Mouse (Mus musculus) heart, adult 8-10 months (tissue): Measurements from ENCODE around the gene Lypd3. TPM values are rescaled to one million over a fixed set of nuclear protein-coding genes. Genes with fewer than 3 reads are reported as not detected.
A peak's percentile ranks its signal among the peaks of the same experiment; 100 is the strongest.
"Not testable (repeated sequence)": the region's sequence is repeated elsewhere in the genome, so short reads cannot be mapped to it uniquely, and the experiment has no call there.

Experiments
- DNase-seq: peaks from one replicate; pipeline ENCODE4 v3.0.0; 2022; ENCODE audit warnings: low spot score
- total RNA-seq, 4 experiments: library from RNA; stranded (reverse); gene quantifications; 2 replicates each; pipeline ENCODE4 v1.2.4; 2022

Lypd3 gene
- total RNA-seq, 4 experiments from 2014 or later, result not detected

DNA sequence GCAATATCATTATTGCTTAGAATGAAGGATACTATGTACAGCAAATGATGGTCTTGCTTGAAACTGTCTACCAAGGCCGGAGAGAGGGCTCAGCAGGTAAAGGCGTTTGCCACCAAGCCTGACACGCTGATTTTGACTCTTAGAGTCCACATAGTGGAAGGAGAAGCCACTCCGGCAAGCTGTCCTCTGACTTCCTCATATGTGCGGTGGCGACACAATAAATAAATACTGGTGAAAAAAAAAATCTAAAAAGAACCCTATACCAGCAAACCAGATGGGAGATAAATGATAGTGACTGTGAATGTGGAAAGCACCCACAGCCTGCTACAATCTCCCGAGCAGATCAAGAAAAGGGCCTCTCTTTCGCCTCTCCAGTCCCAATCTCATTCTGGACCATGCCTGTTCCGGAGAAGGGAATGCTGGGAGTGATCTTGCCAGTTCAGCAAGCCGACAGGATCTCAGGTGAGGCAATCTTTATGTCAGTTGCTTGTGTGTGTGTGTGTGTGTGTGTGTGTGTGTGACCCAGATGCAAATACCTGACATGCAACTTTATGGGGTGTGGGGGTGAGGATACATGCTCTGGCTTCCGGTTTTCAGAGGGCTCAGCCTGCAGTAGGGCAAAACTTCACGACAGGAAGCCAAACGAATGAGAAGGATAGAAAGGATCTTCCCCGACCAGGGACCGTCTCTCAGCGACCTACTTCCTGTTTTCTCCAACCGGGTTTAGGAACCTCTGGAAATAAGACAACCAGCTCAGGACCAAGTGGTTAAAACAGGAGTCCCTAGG is 25.0 kb downstream of the Lypd3 start:
- peak; percentile 5 for DNase-seq

- peak; percentile 46 for DNase-seq
Observed at GRCm38 (mm10) chr7:24662575-24662974, 26.2 kb downstream of the Lypd3 start.

DNA sequence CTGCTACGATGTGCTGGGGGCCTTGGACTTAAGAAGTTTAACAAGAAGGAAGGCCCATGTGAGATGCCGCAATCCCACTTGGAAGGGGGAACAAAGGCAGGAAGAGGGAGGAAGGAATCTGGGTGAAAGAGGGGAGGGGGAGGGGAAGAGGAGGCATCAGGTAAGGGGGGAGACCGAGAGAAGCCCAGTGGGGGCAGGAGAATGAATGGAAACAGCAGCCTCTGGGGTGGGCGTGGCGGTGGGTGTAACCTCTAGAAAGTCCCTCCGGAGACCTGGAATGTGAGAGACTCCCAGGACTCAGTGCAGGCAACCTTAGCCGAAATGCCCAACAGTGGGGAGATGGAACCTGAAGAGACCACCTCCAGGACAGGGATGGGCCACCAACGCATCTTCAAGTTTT is 28.0 kb downstream of the Lypd3 start:
- no peak for DNase-seq

DNA sequence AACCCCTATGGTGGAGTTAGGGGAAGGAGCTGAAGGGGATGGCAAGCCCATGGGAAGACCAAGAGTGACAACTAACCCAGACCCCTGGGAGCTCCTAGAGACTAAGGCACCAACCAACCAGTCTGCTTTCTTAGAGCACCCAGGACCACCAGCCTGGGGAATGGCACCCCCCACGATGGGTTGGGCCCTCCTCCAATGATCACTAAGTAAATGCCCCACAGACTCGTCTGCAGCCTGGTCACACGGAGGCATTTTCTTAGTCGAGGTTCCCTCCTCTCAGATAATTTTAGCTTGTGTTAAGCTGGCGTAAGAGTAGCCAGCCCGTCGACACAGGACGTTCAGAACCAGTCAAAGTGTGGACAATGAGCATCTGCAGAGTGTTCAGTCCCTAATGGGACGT is 28.6 kb downstream of the Lypd3 start:
- DNase-seq, result no peak

DNA sequence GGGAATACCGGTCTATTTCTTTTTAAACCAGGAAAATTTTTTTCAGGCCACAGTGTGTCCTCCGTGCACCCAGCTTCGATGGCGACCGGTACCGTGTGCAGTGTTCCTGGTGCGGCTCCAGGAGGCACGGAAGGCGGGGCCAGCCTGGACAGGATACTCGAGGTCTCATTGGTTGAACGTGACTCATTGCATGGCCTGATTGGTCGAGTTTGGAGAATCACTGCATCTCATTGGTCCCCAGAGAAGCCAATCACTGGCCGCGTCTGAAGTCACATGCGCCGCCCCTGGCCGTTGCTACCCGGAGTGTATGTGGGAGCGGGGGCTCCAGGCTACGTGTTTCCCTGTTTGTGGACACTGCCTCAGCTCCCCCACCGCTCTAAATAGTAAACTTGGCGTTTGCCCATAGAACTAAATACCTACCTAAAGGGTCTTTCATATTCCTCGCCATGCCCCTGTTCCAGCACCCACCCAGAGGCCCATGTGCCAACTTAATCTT is 35.6 kb downstream of the Lypd3 start:
- DNase-seq, result no peak

DNA sequence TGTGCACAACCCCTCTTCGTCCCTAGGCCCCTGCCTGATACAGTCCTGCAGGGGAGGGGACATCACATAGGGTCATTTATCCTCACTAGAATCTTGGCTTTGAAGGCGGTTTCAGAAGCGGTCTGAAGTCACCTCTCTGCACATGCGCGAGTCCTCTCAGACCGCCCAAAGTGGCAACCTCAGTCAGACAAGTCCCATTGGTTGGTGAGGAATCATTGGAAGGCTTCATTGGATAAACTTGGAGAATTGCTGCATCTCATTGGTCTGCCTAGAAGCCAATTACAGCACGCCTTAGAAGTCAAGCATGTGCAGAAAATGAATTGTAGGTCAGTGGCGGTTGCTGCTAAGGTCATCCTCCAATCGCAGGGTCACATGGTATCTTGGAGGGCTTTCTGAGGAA is 40.2 kb downstream of the Lypd3 start, which contains the start of gene Tex101:
Tex101 (minus strand) TSS at position 101 of the 400 bp plus-strand sequence.
- DNase-seq, result no peak

DNA sequence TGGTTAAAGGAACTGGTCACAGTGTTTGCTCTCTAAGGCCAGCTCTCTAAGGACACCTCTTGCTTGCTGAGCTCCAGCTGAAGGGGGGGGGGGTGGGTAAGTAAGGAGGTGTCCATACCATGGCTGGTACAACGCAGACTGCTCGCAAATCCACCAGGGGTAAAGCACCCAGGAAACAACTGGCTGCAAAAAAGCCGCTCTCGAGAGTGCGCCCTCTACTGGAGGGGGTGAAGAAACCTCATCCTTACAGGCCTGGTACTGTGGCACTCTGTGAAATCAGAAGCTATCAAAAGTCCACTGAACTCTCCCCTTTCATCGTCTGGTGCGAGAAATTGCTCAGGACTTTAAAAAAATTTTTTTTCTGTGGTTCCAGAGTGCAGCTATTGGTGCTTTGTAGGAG is 47.8 kb downstream of the Lypd3 start:
- not testable (repeated sequence) for DNase-seq

DNA sequence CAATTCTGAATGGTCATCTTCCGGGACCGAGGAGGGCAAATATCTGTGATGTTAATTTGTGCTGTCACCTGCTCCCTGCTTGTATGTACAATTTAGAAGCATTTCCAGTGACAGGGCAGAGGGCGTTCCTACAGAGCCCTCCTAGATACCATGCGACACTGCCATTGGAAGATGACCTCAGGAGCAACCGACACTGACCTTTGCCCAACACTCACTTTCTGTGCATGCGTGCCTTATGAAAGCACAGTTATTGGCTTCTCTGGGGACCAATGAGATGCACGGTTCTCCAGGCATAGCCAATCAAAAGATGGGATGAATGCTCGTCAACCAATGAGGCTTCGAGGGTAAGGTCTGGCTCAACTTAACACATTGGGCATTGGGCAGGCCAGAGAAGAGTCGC is 51.2 kb downstream of the Lypd3 start:
- DNase-seq, result not testable (repeated sequence)

Other genes starting within 250 kb of the Lypd3 start
- 1 to 10 TPM; 5.9 to 8.3 (median 8.0) TPM for gene Smg9, start 236.9 kb upstream of the Lypd3 start, total RNA-seq
- gene Irgc1, start 184.3 kb upstream of the Lypd3 start, total RNA-seq, result under 1 TPM in 1 of 4 experiments, not detected in 3; 0.32 TPM
- gene Plaur, start 174.1 kb upstream of the Lypd3 start, total RNA-seq, result 1 to 10 TPM; 1.7 to 9.2 (median 2.6) TPM
- 10 to 100 TPM; 16.6 to 22.0 (median 18.7) TPM for gene Cadm4, start 154.5 kb upstream of the Lypd3 start, total RNA-seq
- 10 to 100 TPM; 15.1 to 17.1 (median 15.6) TPM for gene Zfp428, start 129.5 kb upstream of the Lypd3 start, total RNA-seq
- gene AC161166.1, start 124.1 kb upstream of the Lypd3 start, total RNA-seq, result not detected
- gene Irgq, start 105.9 kb upstream of the Lypd3 start, total RNA-seq, result 10 to 100 TPM; 16.2 to 20.0 (median 18.2) TPM
- gene Pinlyp, start 90.4 kb upstream of the Lypd3 start, total RNA-seq, result not detected
- gene Xrcc1, start 90.3 kb upstream of the Lypd3 start, total RNA-seq, result 10 to 100 TPM; 19.7 to 30.8 (median 27.1) TPM
- gene Ethe1, start 49.0 kb upstream of the Lypd3 start, total RNA-seq, result 10 to 100 TPM; 66.1 to 75.2 (median 70.0) TPM
- under 1 TPM in 1 of 4 experiments, not detected in 3; 0.09 TPM for gene Zfp575, start 48.9 kb upstream of the Lypd3 start, total RNA-seq
- under 1 TPM; 0.35 to 0.83 (median 0.39) TPM for gene Phldb3, start 25.8 kb upstream of the Lypd3 start, total RNA-seq
- gene Tex101, start 40.1 kb downstream of the Lypd3 start, total RNA-seq, result not detected
- not detected for gene BC049730, start 72.7 kb downstream of the Lypd3 start, total RNA-seq
- gene Gm4763, start 90.4 kb downstream of the Lypd3 start, total RNA-seq, result not detected
- gene Cd177, start 123.8 kb downstream of the Lypd3 start, total RNA-seq, result 1 to 10 TPM in 1 of 4 experiments, not detected in 3; 1.6 TPM
- gene Ceacam10, start 140.7 kb downstream of the Lypd3 start, total RNA-seq, result not detected
- not detected for gene Gm9844, start 225.7 kb downstream of the Lypd3 start, total RNA-seq
- not detected for gene Lypd4, start 233.4 kb downstream of the Lypd3 start, total RNA-seq
- gene Dmrtc2, start 233.5 kb downstream of the Lypd3 start, total RNA-seq, result not detected
- 100 to 1,000 TPM; 468 to 567 (median 530) TPM for gene Rps19, start 247.8 kb downstream of the Lypd3 start, total RNA-seq